ENCODE assay signal across 17 mouse cellular contexts in the genomic region with DNA sequence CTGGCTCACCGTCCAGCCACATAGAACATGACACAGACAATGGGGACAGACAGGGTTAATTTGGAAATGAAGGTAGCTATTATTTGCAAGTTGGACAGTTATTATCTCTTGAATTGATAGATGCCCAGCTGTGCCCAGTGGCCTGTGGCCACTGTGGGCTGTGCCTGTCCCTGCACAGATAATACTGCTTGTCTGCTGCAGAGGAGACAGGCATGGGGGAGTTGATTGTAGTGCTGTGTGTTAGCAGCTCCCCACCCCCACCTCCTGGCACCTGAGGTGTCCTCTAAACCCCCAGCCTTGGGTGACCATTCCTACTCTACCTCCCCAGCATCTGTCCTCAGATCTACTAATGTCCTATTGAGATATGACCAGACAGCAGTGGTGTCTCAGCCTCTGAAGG.
"Had no signal": no experiment of that assay in that cellular context is flagged by ENCODE, and none has a peak within 500 bp of the region (broad histone marks: within the 10 kb centered on the region; RNA-seq: fewer than 3 reads in every experiment).

No protein-coding gene starts in this region.

- H3K9ac ChIP-seq: limb, embryonic 15.5 days; liver, embryonic 12.5 days; lung, embryonic 14.5 days; midbrain, embryonic 12.5 days had no signal

- H3K27ac ChIP-seq: kidney, postnatal 0 days; limb, embryonic 15.5 days; liver, embryonic 12.5 days; midbrain, embryonic 12.5 days had no signal

- H3K27me3 ChIP-seq: limb, embryonic 15.5 days; liver, embryonic 12.5 days; midbrain, embryonic 12.5 days had no signal

- DNase-seq: kidney, adult 11 months; kidney, adult 9 months; kidney, postnatal 36 days; layer of hippocampus, adult 9-11 months; layer of hippocampus, postnatal 36 days; lung, embryonic 14.5 days; lung, postnatal 10 days; lung, postnatal 4 days; right cerebral cortex, postnatal 14 days; thymus, adult 2 months; thymus, postnatal 25 days had no signal

- H3K4me1 ChIP-seq: limb, embryonic 15.5 days; liver, embryonic 12.5 days; midbrain, embryonic 12.5 days had no signal

- H3K4me3 ChIP-seq: limb, embryonic 15.5 days; liver, embryonic 12.5 days; megakaryocyte, embryonic 14.5 days; midbrain, embryonic 12.5 days; myocyte had no signal

- H3K4me2 ChIP-seq: limb, embryonic 15.5 days; liver, embryonic 12.5 days; lung, embryonic 14.5 days; midbrain, embryonic 12.5 days had no signal

- H3K9me3 ChIP-seq: limb, embryonic 15.5 days had no signal

- ATAC-seq: liver, embryonic 12.5 days had no signal
